24 mouse cellular contexts compared by ENCODE assay signal in genomic region chr10:52434836-52435235, GRCm38 (mm10). TPM values are rescaled to one million over a fixed set of nuclear protein-coding genes. Genes with fewer than 3 reads are reported as not detected.
"Had no signal": no experiment of that assay in that cellular context is flagged by ENCODE, and none has a peak within 500 bp of the region (broad histone marks: within the 10 kb centered on the region; RNA-seq: fewer than 3 reads in every experiment).

No protein-coding gene starts in this region.

- H3K4me1 ChIP-seq: liver, embryonic 12.5 days; lung, embryonic 15.5 days; megakaryocyte, embryonic 14.5 days; midbrain, embryonic 13.5 days; midbrain, embryonic 15.5 days; neural tube, embryonic 12.5 days had no signal

- H3K4me3 ChIP-seq: liver, embryonic 12.5 days; lung, embryonic 15.5 days; megakaryocyte, embryonic 14.5 days; midbrain, embryonic 13.5 days; midbrain, embryonic 15.5 days; neural tube, embryonic 12.5 days had no signal

- H3K27me3 ChIP-seq: liver, embryonic 12.5 days; lung, embryonic 15.5 days; megakaryocyte, embryonic 14.5 days; midbrain, embryonic 13.5 days; midbrain, embryonic 15.5 days; neural tube, embryonic 12.5 days had no signal

- ATAC-seq: liver, embryonic 12.5 days; lung, postnatal 0 days; midbrain, embryonic 13.5 days; midbrain, embryonic 15.5 days had no signal

- H3K9ac ChIP-seq: liver, embryonic 12.5 days; liver, embryonic 14.5 days; lung, embryonic 15.5 days; midbrain, embryonic 13.5 days; midbrain, embryonic 15.5 days; neural tube, embryonic 12.5 days had no signal

- H3K4me2 ChIP-seq: liver, embryonic 12.5 days; lung, embryonic 15.5 days; midbrain, embryonic 13.5 days; midbrain, embryonic 15.5 days; neural tube, embryonic 12.5 days had no signal

- H3K27ac ChIP-seq: liver, embryonic 12.5 days; liver, embryonic 14.5 days; lung, embryonic 15.5 days; macrophage; midbrain, embryonic 13.5 days; midbrain, embryonic 15.5 days; neural tube, embryonic 12.5 days had no signal

- DNase-seq: lung, adult 2 months; lung, postnatal 14 days; lung, postnatal 36 days; right cerebral cortex, postnatal 14 days; right cerebral cortex, postnatal 4 days; spleen, adult 18-20 months; thymus, adult 18-20 months; thymus, postnatal 14 days; thymus, postnatal 36 days had no signal

- H3K9me3 ChIP-seq: liver, embryonic 12.5 days; lung, embryonic 15.5 days; megakaryocyte, embryonic 14.5 days; midbrain, embryonic 13.5 days; midbrain, embryonic 15.5 days; neural tube, embryonic 12.5 days had no signal

RNA-seq across cellular contexts. Expression of gene Nepn, which starts 46.1 kb away (rescaled TPM):
- total RNA-seq: megakaryocyte progenitor cell, adult 5-6 weeks; midbrain, postnatal 0 days; monocyte, adult 5-6 weeks; neutrophil, adult 5-6 weeks had no signal
- polyA plus RNA-seq: lung, embryonic 15.5 days; lung, postnatal 0 days; macrophage; midbrain, embryonic 13.5 days; midbrain, embryonic 15.5 days; midbrain, postnatal 0 days; neural tube, embryonic 12.5 days; neural tube, embryonic 14.5 days; small intestine, adult 2 months had no signal
